Mouse (Mus musculus): ENCODE data around the gene Dnajb12.
"Not testable (repeated sequence)": the region's sequence is repeated elsewhere in the genome, so short reads cannot be mapped to it uniquely, and the experiment has no call there.

Dnajb12 gene

GRCm38 (mm10) chr10:59870038-59870437 is 9.3 kb upstream of the Dnajb12 start:
- DNase-seq (ENCODE audit: low spot score in 2 of 2): no peak

- not testable (repeated sequence) for DNase-seq (ENCODE audit: low spot score in 2 of 2)
Measured at GRCm38 (mm10) chr10:59872651-59873050, 6.7 kb upstream of the Dnajb12 start.

GRCm38 (mm10) chr10:59873206-59873605 is 6.2 kb upstream of the Dnajb12 start:
- DNase-seq (ENCODE audit: low spot score in 2 of 2): no peak

GRCm38 (mm10) chr10:59873613-59874012 is 5.7 kb upstream of the Dnajb12 start:
- no peak for DNase-seq (ENCODE audit: low spot score in 2 of 2)

- DNase-seq (ENCODE audit: low spot score in 2 of 2): no peak
Measured at GRCm38 (mm10) chr10:59875396-59875795, 4.0 kb upstream of the Dnajb12 start.

- not testable (repeated sequence) for DNase-seq (ENCODE audit: low spot score in 2 of 2)
Measured at GRCm38 (mm10) chr10:59876698-59877097, 2.7 kb upstream of the Dnajb12 start.

- DNase-seq (ENCODE audit: low spot score in 2 of 2): no peak
Measured at GRCm38 (mm10) chr10:59877421-59878117, 1.8 kb upstream of the Dnajb12 start.

- DNase-seq (ENCODE audit: low spot score in 2 of 2): no peak
Measured at GRCm38 (mm10) chr10:59878823-59879222, 533 bp upstream of the Dnajb12 start.

GRCm38 (mm10) chr10:59880029-59880386 is 652 bp downstream of the Dnajb12 start:
- no peak for DNase-seq (ENCODE audit: low spot score in 2 of 2)

GRCm38 (mm10) chr10:59880837-59881236 is 1.5 kb downstream of the Dnajb12 start:
- no peak for DNase-seq (ENCODE audit: low spot score in 2 of 2)

GRCm38 (mm10) chr10:59884327-59885173 is 5.2 kb downstream of the Dnajb12 start:
- no peak for DNase-seq (ENCODE audit: low spot score in 2 of 2)

- DNase-seq (ENCODE audit: low spot score in 2 of 2): no peak
Measured at GRCm38 (mm10) chr10:59885174-59886080, 6.1 kb downstream of the Dnajb12 start.

- DNase-seq (ENCODE audit: low spot score in 2 of 2): no peak
Measured at GRCm38 (mm10) chr10:59886081-59886466, 6.7 kb downstream of the Dnajb12 start.

- DNase-seq (ENCODE audit: low spot score in 2 of 2): no peak
Measured at GRCm38 (mm10) chr10:59887432-59887831, 8.1 kb downstream of the Dnajb12 start.

GRCm38 (mm10) chr10:59889339-59889738 is 10.0 kb downstream of the Dnajb12 start:
- DNase-seq (ENCODE audit: low spot score in 2 of 2): no peak

- DNase-seq (ENCODE audit: low spot score in 2 of 2): no peak
Measured at GRCm38 (mm10) chr10:59889953-59890751, 10.8 kb downstream of the Dnajb12 start.

GRCm38 (mm10) chr10:59892977-59893376 is 13.6 kb downstream of the Dnajb12 start:
- DNase-seq (ENCODE audit: low spot score in 2 of 2): peak; percentile 55 to 65

GRCm38 (mm10) chr10:59894251-59895160 is 15.2 kb downstream of the Dnajb12 start:
- DNase-seq (ENCODE audit: low spot score in 2 of 2): peak; percentile 79 to 81

- DNase-seq (ENCODE audit: low spot score in 2 of 2): no peak
Measured at GRCm38 (mm10) chr10:59895460-59896186, 16.3 kb downstream of the Dnajb12 start.

All from frontal cortex, postnatal 25 days (tissue).